Mouse (Mus musculus) testis, adult 2 months (tissue): ENCODE measurements at regions not wholly inside any gene's neighbourhood (a gene's known extent, or its start where the extent isn't known, plus 50 kb on each side); places are given as distances from the start of the nearest gene placed in this dataset.

Experiments
- CTCF ChIP-seq: fragments of 200-500 bp; IDR thresholded peaks from 2 replicates; pipeline ENCODE4 v1.5.1; 2012; ENCODE audit warnings: low read depth, mild to moderate bottlenecking, inconsistent platforms, low read length, moderate library complexity; ENCODE audit not compliant: control insufficient read depth, insufficient read depth, insufficient replicate concordance
- POLR2A ChIP-seq: fragments of 200-500 bp; IDR thresholded peaks from 2 replicates; pipeline ENCODE4 v1.6.1; 2012; ENCODE audit warnings: low read depth, mild to moderate bottlenecking, inconsistent platforms, low read length, moderate library complexity; ENCODE audit not compliant: control insufficient read depth

GRCm38 (mm10) chr1:88953516-88953915 is 116.7 kb upstream of the Sh3bp4 start:
- no peak for TF ChIP-seq CTCF
- TF ChIP-seq POLR2A, result no peak
